Mouse (Mus musculus) small intestine, adult 2 months (tissue): ENCODE results near the gene Slc16a6. TPM values are rescaled to one million over a fixed set of nuclear protein-coding genes. Genes with fewer than 3 reads are reported as not detected.

ENCODE experiments used
- H3K27ac ChIP-seq: fragments of 200-500 bp; 2 replicates; pipeline ENCODE4 v1.5.1; 2012; ENCODE audit warnings: low read depth, low read length, control low read depth, inconsistent platforms; ENCODE audit not compliant: insufficient read depth
- H3K27me3 ChIP-seq: fragments of 200-500 bp; 2 replicates; pipeline ENCODE4 v1.6.1; 2012; ENCODE audit warnings: mild to moderate bottlenecking, moderate library complexity, low read length, inconsistent platforms; ENCODE audit not compliant: control insufficient read depth, insufficient read depth
- H3K36me3 ChIP-seq: fragments of 200-500 bp; 2 replicates; pipeline ENCODE4 v1.6.1; 2012; ENCODE audit warnings: mild to moderate bottlenecking, low read length, control low read depth, inconsistent platforms; ENCODE audit not compliant: control insufficient read depth, insufficient read depth
- H3K4me1 ChIP-seq: fragments of 200-500 bp; 2 replicates; pipeline ENCODE4 v1.6.1; 2012; ENCODE audit warnings: low read length, inconsistent platforms, mixed read lengths; ENCODE audit not compliant: control insufficient read depth, insufficient read depth, insufficient read length
- H3K4me3 ChIP-seq: fragments of 200-500 bp; 2 replicates; pipeline ENCODE4 v1.5.1; 2012; ENCODE audit warnings: low read depth, mild to moderate bottlenecking, control low read depth, inconsistent platforms, low read length, moderate library complexity
- CTCF ChIP-seq: fragments of 200-500 bp; IDR thresholded peaks from 2 replicates; pipeline ENCODE4 v1.5.1; 2012; ENCODE audit warnings: low read depth, mild to moderate bottlenecking, control low read depth, inconsistent platforms, low read length, moderate library complexity, mixed read lengths; ENCODE audit not compliant: insufficient replicate concordance, insufficient read length; ENCODE audit errors: extremely low read depth
- POLR2A ChIP-seq: fragments of 200-500 bp; IDR thresholded peaks from 2 replicates; pipeline ENCODE4 v1.6.1; 2012; ENCODE audit warnings: low read depth, mild to moderate bottlenecking, control low read depth, inconsistent platforms, low read length, moderate library complexity
- WGBS: fragments of 180-500 bp; shearing (Covaris S2); methylation state at CpG from one replicate; pipeline ENCODE4 v1.1.7; 2018; 5-methylcytosine and 5-hydroxymethylcytosine counted together
- polyA plus RNA-seq: library from polyadenylated mRNA; depleted of rRNA; stranded (reverse); fragments of >200 nt; gene quantifications from 2 replicates; pipeline ENCODE4 v1.2.3, GENCODE M21; 2012

The Slc16a6 gene
- polyA plus RNA-seq, 1 experiment, result 4.2 TPM

- WGBS, result 7% methylated on average over 14 of the region's 14 CpGs
- TF ChIP-seq CTCF (no peak), POLR2A (peak; percentile 4; the same call in 1 of the 2 replicates)
- H3K27ac ChIP-seq, result no peak overlapping the region
Measured at GRCm38 (mm10) chr11:109474086-109474742, 816 bp upstream of the Slc16a6 start.

GRCm38 (mm10) chr11:109472821-109473170, 602 bp downstream of the Slc16a6 start:
- WGBS, result 0% methylated on average over 13 of the region's 13 CpGs
- H3K36me3 ChIP-seq, result no peaks in the 10 kb centered on the region
- H3K27me3 ChIP-seq, result no peaks in the 10 kb centered on the region
- no peak for TF ChIP-seq POLR2A
- no peak for TF ChIP-seq CTCF
- peak overlapping the region; percentile 79 for H3K4me3 ChIP-seq
- H3K27ac ChIP-seq, result peak overlapping the region; percentile 88
- H3K4me1 ChIP-seq, result peaks cover 9% of the 10 kb centered on the region

More at GRCm38 (mm10) chr11:109474086-109474742, 816 bp upstream of the Slc16a6 start:
- Histone ChIP-seq H3K4me1 (peaks cover 12% of the 10 kb centered on the region), H3K4me3 (peak overlapping the region; percentile 79), H3K36me3 (no peaks in the 10 kb centered on the region), H3K27me3 (no peaks in the 10 kb centered on the region)

- no peak; the same call in 1 of the 2 replicates for TF ChIP-seq POLR2A
- peak; percentile 12; the same call in 1 of the 2 replicates for TF ChIP-seq CTCF
- WGBS, result 1% methylated on average over 33 of the region's 33 CpGs
- Histone ChIP-seq H3K27ac (peak overlapping the region; percentile 88), H3K4me3 (peak overlapping the region; percentile 79), H3K36me3 (no peaks in the 10 kb centered on the region), H3K4me1 (peaks cover 6% of the 10 kb centered on the region), H3K27me3 (no peaks in the 10 kb centered on the region)
Measured at GRCm38 (mm10) chr11:109472171-109472691, 1.2 kb downstream of the Slc16a6 start.

GRCm38 (mm10) chr11:109470921-109471861, 2.2 kb downstream of the Slc16a6 start:
- H3K27ac ChIP-seq, result peak overlapping the region; percentile 88
- peaks cover 6% of the 10 kb centered on the region for H3K4me1 ChIP-seq
- H3K36me3 ChIP-seq, result peaks cover 3% of the 10 kb centered on the region; the same call in 1 of the 2 replicates
- 21% methylated on average over 15 of the region's 15 CpGs for WGBS
- no peaks in the 10 kb centered on the region for H3K27me3 ChIP-seq
- no peak for TF ChIP-seq POLR2A
- no peak for TF ChIP-seq CTCF
- H3K4me3 ChIP-seq, result peak overlapping the region; percentile 79

GRCm38 (mm10) chr11:109470170-109470569, 3.2 kb downstream of the Slc16a6 start:
- Histone ChIP-seq H3K27me3 (no peaks in the 10 kb centered on the region), H3K27ac (peak overlapping the region; percentile 88), H3K4me3 (no peak overlapping the region), H3K4me1 (peaks cover 6% of the 10 kb centered on the region), H3K36me3 (peaks cover 3% of the 10 kb centered on the region; the same call in 1 of the 2 replicates)
- 47% methylated on average over 9 of the region's 9 CpGs for WGBS
- no peak for TF ChIP-seq CTCF
- no peak for TF ChIP-seq POLR2A

- 60% methylated on average over 5 of the region's 5 CpGs for WGBS
- no peak for TF ChIP-seq CTCF
- TF ChIP-seq POLR2A, result no peak
- Histone ChIP-seq H3K27me3 (no peaks in the 10 kb centered on the region), H3K4me3 (no peak overlapping the region), H3K27ac (no peak overlapping the region), H3K36me3 (peaks cover 6% of the 10 kb centered on the region), H3K4me1 (peaks cover 6% of the 10 kb centered on the region)
Measured at GRCm38 (mm10) chr11:109468133-109468532, 5.3 kb downstream of the Slc16a6 start.

GRCm38 (mm10) chr11:109466987-109467386, 6.4 kb downstream of the Slc16a6 start:
- Histone ChIP-seq H3K27ac (no peak overlapping the region), H3K4me1 (peaks cover 3% of the 10 kb centered on the region; the same call in 1 of the 2 replicates), H3K27me3 (no peaks in the 10 kb centered on the region), H3K4me3 (no peak overlapping the region), H3K36me3 (peaks cover 14% of the 10 kb centered on the region)
- TF ChIP-seq POLR2A (no peak), CTCF (no peak)
- WGBS, result 81% methylated on average over 8 of the region's 8 CpGs
